Mouse (Mus musculus) cortical plate, adult 2 months (tissue): ENCODE results near the gene Msi1.

Experiments
- CTCF ChIP-seq: fragments of 200-500 bp; IDR thresholded peaks from 2 replicates; pipeline ENCODE4 v1.5.1; 2011; ENCODE audit warnings: mild to moderate bottlenecking, control low read depth, low read length; ENCODE audit not compliant: insufficient read depth; ENCODE audit errors: extremely low read depth
- POLR2A ChIP-seq: fragments of 200-500 bp; IDR thresholded peaks from 2 replicates; pipeline ENCODE4 v1.6.1; 2011; ENCODE audit warnings: mild to moderate bottlenecking, low read length, control low read depth; ENCODE audit not compliant: insufficient read depth; ENCODE audit errors: extremely low read depth

GRCm38 (mm10) chr5:115465642-115466420 is 36.4 kb downstream of the Msi1 start, which contains the start of gene Pla2g1b:
- TF ChIP-seq POLR2A (no peak), CTCF (peak; percentile 15; the same call in 1 of the 2 replicates)
